Mouse (Mus musculus) heart, adult 2 months (tissue): ENCODE data around the gene Txn1.

Experiments
- CTCF ChIP-seq: fragments of 200-600 bp; IDR thresholded peaks from 2 replicates; pipeline ENCODE4 v1.8.1; 2022; ENCODE audit warnings: antibody characterized with exemption, mild to moderate bottlenecking, moderate library complexity
- EP300 ChIP-seq: fragments of 200-500 bp; IDR thresholded peaks from 2 replicates; pipeline ENCODE4 v1.6.1; 2011; ENCODE audit warnings: low read depth, low read length, control low read depth; ENCODE audit not compliant: insufficient read depth

GRCm38 (mm10) chr4:57924556-57925071 lies 31.6 kb downstream of the Txn1 start:
- TF ChIP-seq CTCF (no peak), EP300 (no peak)
